21 mouse cellular contexts compared by ENCODE assay signal in genomic region chr14:61339381-61339780, GRCm38 (mm10).
"Had no signal": no experiment of that assay in that cellular context is flagged by ENCODE, and none has a peak within 500 bp of the region (broad histone marks: within the 10 kb centered on the region; RNA-seq: fewer than 3 reads in every experiment).

No protein-coding gene starts in this region.

- H3K9me3 ChIP-seq: kidney, embryonic 15.5 days; liver, embryonic 13.5 days; lung, embryonic 15.5 days; midbrain, embryonic 10.5 days; midbrain, embryonic 13.5 days; neural tube, embryonic 12.5 days; neural tube, embryonic 15.5 days; stomach, embryonic 15.5 days had no signal

- ATAC-seq: intestine, postnatal 0 days; midbrain, embryonic 13.5 days had no signal

- H3K36me3 ChIP-seq: kidney, embryonic 15.5 days; liver, embryonic 13.5 days; lung, embryonic 15.5 days; midbrain, embryonic 10.5 days; midbrain, embryonic 13.5 days; neural tube, embryonic 12.5 days; neural tube, embryonic 15.5 days; stomach, embryonic 15.5 days had no signal

- H3K27me3 ChIP-seq: kidney, embryonic 15.5 days; liver, embryonic 13.5 days; lung, embryonic 15.5 days; megakaryocyte, embryonic 14.5 days; midbrain, embryonic 13.5 days; neural tube, embryonic 12.5 days; neural tube, embryonic 15.5 days; stomach, embryonic 15.5 days had no signal

- H3K27ac ChIP-seq: kidney, embryonic 15.5 days; left cerebral cortex, adult 2 months; liver, embryonic 13.5 days; lung, embryonic 15.5 days; macrophage; midbrain, embryonic 10.5 days; midbrain, embryonic 13.5 days; neural tube, embryonic 12.5 days; neural tube, embryonic 15.5 days; stomach, embryonic 15.5 days had no signal

- H3K9ac ChIP-seq: kidney, embryonic 15.5 days; liver, embryonic 13.5 days; lung, embryonic 15.5 days; midbrain, embryonic 13.5 days; neural tube, embryonic 12.5 days; neural tube, embryonic 15.5 days; stomach, embryonic 15.5 days had no signal

- H3K4me3 ChIP-seq: kidney, embryonic 15.5 days; left cerebral cortex, adult 2 months; liver, embryonic 13.5 days; lung, embryonic 15.5 days; megakaryocyte, embryonic 14.5 days; midbrain, embryonic 10.5 days; midbrain, embryonic 13.5 days; neural tube, embryonic 12.5 days; neural tube, embryonic 15.5 days; stomach, embryonic 15.5 days had no signal

- H3K4me1 ChIP-seq: kidney, embryonic 15.5 days; liver, embryonic 13.5 days; lung, embryonic 15.5 days; midbrain, embryonic 10.5 days; midbrain, embryonic 13.5 days; neural tube, embryonic 12.5 days; neural tube, embryonic 15.5 days; stomach, embryonic 15.5 days had no signal

- DNase-seq: kidney, adult 8-10 months; kidney, postnatal 10 days; kidney, postnatal 36 days; layer of hippocampus, postnatal 36 days; liver, embryonic 13.5 days; lung, postnatal 14 days; right cerebral cortex, adult 18-20 months; right cerebral cortex, postnatal 14 days; right cerebral cortex, postnatal 4 days; thymus, postnatal 25 days had no signal

- H3K4me2 ChIP-seq: kidney, embryonic 15.5 days; liver, embryonic 13.5 days; lung, embryonic 15.5 days; midbrain, embryonic 13.5 days; neural tube, embryonic 12.5 days; neural tube, embryonic 15.5 days; stomach, embryonic 15.5 days had no signal
